Mouse (Mus musculus) MEL (cell line): ENCODE data around the gene Vamp8. TPM values are rescaled to one million over a fixed set of nuclear protein-coding genes. Genes with fewer than 3 reads are reported as not detected.

ENCODE experiments used
- DNase-seq: peaks from one replicate; pipeline ENCODE4 v3.0.0; 2011; ENCODE audit warnings: low read depth, low spot score
- H3K27ac ChIP-seq: 2 replicates; pipeline ENCODE4 v1.5.1; 2012; ENCODE audit warnings: low read depth, mild to moderate bottlenecking, control low read depth, low read length, moderate library complexity; ENCODE audit not compliant: control insufficient read depth
- H3K27me3 ChIP-seq, 2 experiments: fragments of 150-350 bp in 1 of 2; sonication (generic) in 1 of 2; 2 replicates each; pipeline ENCODE4 v1.6.1; 2012; ENCODE audit warnings: low read length in 2 of 2, mild to moderate bottlenecking in 2 of 2, improper control_type of control experiment in 1 of 2, moderate library complexity in 1 of 2; ENCODE audit not compliant: insufficient read depth in 2 of 2, control insufficient read depth in 1 of 2
- H3K36me3 ChIP-seq, 2 experiments: 2 replicates each; pipeline ENCODE4 v1.6.1; 2012 to 2014; ENCODE audit warnings: low read length in 2 of 2, improper control_type of control experiment in 1 of 2, inconsistent platforms in 1 of 2, mild to moderate bottlenecking in 1 of 2; ENCODE audit not compliant: insufficient read depth in 2 of 2, control insufficient read depth in 1 of 2
- H3K4me1 ChIP-seq, 2 experiments: fragments of 150-350 bp in 1 of 2; sonication (generic) in 1 of 2; 2 replicates each; pipeline ENCODE4 v1.6.1; 2012; ENCODE audit warnings: low read length in 2 of 2, improper control_type of control experiment in 1 of 2, mild to moderate bottlenecking in 1 of 2; ENCODE audit not compliant: insufficient read depth in 2 of 2, control insufficient read depth in 1 of 2
- H3K4me3 ChIP-seq, 2 experiments: fragments of 150-350 bp in 1 of 2; sonication (generic) in 1 of 2; 2 replicates each; pipeline ENCODE4 v1.5.1; 2012; ENCODE audit warnings: low read depth in 2 of 2, low read length in 2 of 2, mild to moderate bottlenecking in 2 of 2, moderate library complexity in 2 of 2, control low read depth in 1 of 2, improper control_type of control experiment in 1 of 2; ENCODE audit not compliant: control insufficient read depth in 1 of 2, insufficient read depth in 1 of 2
- H3K79me2 ChIP-seq: 2 replicates; pipeline ENCODE4 v1.6.1; 2012; ENCODE audit warnings: mild to moderate bottlenecking, low read length, moderate library complexity; ENCODE audit not compliant: control insufficient read depth, poor library complexity, insufficient read depth
- H3K9ac ChIP-seq: 2 replicates; pipeline ENCODE4 v1.6.1; 2012; ENCODE audit warnings: low read depth, mild to moderate bottlenecking, control low read depth, low read length, moderate library complexity; ENCODE audit not compliant: control insufficient read depth, poor library complexity, severe bottlenecking
- H3K9me3 ChIP-seq: fragments of 150-350 bp; sonication (generic); replicated peaks from 2 replicates; pipeline ENCODE4 v1.6.1; 2012; ENCODE audit warnings: mild to moderate bottlenecking, low read length, improper control_type of control experiment, moderate library complexity; ENCODE audit not compliant: insufficient read depth
- CHD1 ChIP-seq: IDR thresholded peaks from 2 replicates; pipeline ENCODE4 v1.6.1; 2012; ENCODE audit warnings: low read depth, mild to moderate bottlenecking, inconsistent platforms, low read length, improper control_type of control experiment
- E2F4 ChIP-seq: IDR thresholded peaks from 2 replicates; pipeline ENCODE4 v1.6.1; 2011; ENCODE audit warnings: low read depth, low read length, improper control_type of control experiment, borderline replicate concordance
- ELF1 ChIP-seq: IDR thresholded peaks from 2 replicates; pipeline ENCODE4 v1.6.1; 2014; ENCODE audit warnings: low read depth, mild to moderate bottlenecking, inconsistent platforms, low read length, improper control_type of control experiment, moderate library complexity
- EP300 ChIP-seq, 2 experiments: IDR thresholded peaks; 2 replicates each; pipeline ENCODE4 v1.6.1; 2011; ENCODE audit warnings: improper control_type of control experiment in 2 of 2, low read length in 2 of 2, low read depth in 1 of 2, mild to moderate bottlenecking in 1 of 2
- ETS1 ChIP-seq: IDR thresholded peaks from 2 replicates; pipeline ENCODE4 v1.6.1; 2012; ENCODE audit warnings: low read depth, mild to moderate bottlenecking, inconsistent platforms, low read length, improper control_type of control experiment, moderate library complexity
- MAFK ChIP-seq: IDR thresholded peaks from 2 replicates; pipeline ENCODE4 v1.6.1; 2011; ENCODE audit warnings: low read depth, mild to moderate bottlenecking, low read length, improper control_type of control experiment, borderline replicate concordance
- MAZ ChIP-seq: IDR thresholded peaks from 2 replicates; pipeline ENCODE4 v1.6.1; 2012; ENCODE audit warnings: low read depth, mild to moderate bottlenecking, inconsistent platforms, low read length, improper control_type of control experiment
- MXI1 ChIP-seq: IDR thresholded peaks from 2 replicates; pipeline ENCODE4 v1.6.1; 2011; ENCODE audit warnings: mild to moderate bottlenecking, low read depth, low read length, improper control_type of control experiment
- NRF1 ChIP-seq: IDR thresholded peaks from 2 replicates; pipeline ENCODE4 v1.6.1; 2014; ENCODE audit warnings: low read depth, mild to moderate bottlenecking, inconsistent platforms, low read length, improper control_type of control experiment, moderate library complexity; ENCODE audit not compliant: poor library complexity, insufficient read depth, severe bottlenecking
- POLR2A ChIP-seq, 2 experiments: IDR thresholded peaks; 2 replicates each; pipeline ENCODE4 v1.6.1; 2011 to 2012; ENCODE audit warnings: low read length in 2 of 2, mild to moderate bottlenecking in 2 of 2, control low read depth in 1 of 2, improper control_type of control experiment in 1 of 2, low read depth in 1 of 2, moderate library complexity in 1 of 2; ENCODE audit not compliant: control insufficient read depth in 1 of 2, insufficient read depth in 1 of 2, poor library complexity in 1 of 2
- POLR2AphosphoS2 ChIP-seq: IDR thresholded peaks from 2 replicates; pipeline ENCODE4 v1.6.1; 2011; ENCODE audit warnings: low read length, improper control_type of control experiment
- POLR2AphosphoS5 ChIP-seq: IDR thresholded peaks from 2 replicates; pipeline ENCODE4 v1.6.1; 2012; ENCODE audit warnings: low read depth, borderline replicate concordance, mild to moderate bottlenecking, inconsistent platforms, low read length, moderate library complexity, mixed read lengths
- SIN3A ChIP-seq: IDR thresholded peaks from 2 replicates; pipeline ENCODE4 v1.6.1; 2012; ENCODE audit warnings: low read length, improper control_type of control experiment, inconsistent platforms
- TAL1 ChIP-seq: IDR thresholded peaks from 2 replicates; pipeline ENCODE4 v1.6.1; 2012; ENCODE audit warnings: mild to moderate bottlenecking, inconsistent platforms, low read length, moderate library complexity, mixed read lengths
- TBP ChIP-seq: IDR thresholded peaks from 2 replicates; pipeline ENCODE4 v1.8.0; 2011; ENCODE audit warnings: low read depth, low read length, improper control_type of control experiment
- UBTF ChIP-seq: IDR thresholded peaks from 2 replicates; pipeline ENCODE4 v1.6.1; 2012; ENCODE audit warnings: low read depth, mild to moderate bottlenecking, inconsistent platforms, low read length, improper control_type of control experiment, moderate library complexity, borderline replicate concordance; ENCODE audit not compliant: insufficient read depth
- USF1 ChIP-seq: IDR thresholded peaks from 2 replicates; pipeline ENCODE4 v1.6.1; 2014; ENCODE audit warnings: low read depth, mild to moderate bottlenecking, inconsistent platforms, low read length, improper control_type of control experiment, moderate library complexity
- ZNF384 ChIP-seq: IDR thresholded peaks from 2 replicates; pipeline ENCODE4 v1.6.1; 2012; ENCODE audit warnings: low read depth, mild to moderate bottlenecking, inconsistent platforms, low read length, improper control_type of control experiment
- polyA plus RNA-seq, 2 experiments: library from polyadenylated mRNA; stranded (reverse) in 1 of 2; unstranded in 1 of 2; fragments of >175 nt in 1 of 2; fragments of >200 nt in 1 of 2; gene quantifications; 2 replicates each; pipeline versions ENCODE4 v1.2.1 to v1.2.4; 2012; ENCODE audit warnings: low replicate concordance in 2 of 2, low read depth in 1 of 2; ENCODE audit not compliant: insufficient read length in 2 of 2, insufficient read depth in 1 of 2, missing spikeins in 1 of 2
- total RNA-seq: library from RNA; depleted of rRNA; stranded (reverse); fragments of 300-350 nt; gene quantifications from 2 replicates; pipeline ENCODE4 v1.2.3, GENCODE M21; 2012

Gene Vamp8
- total and polyA plus RNA-seq, 3 experiments = 164 to 179 TPM; not detected in 1

- H3K27ac ChIP-seq = no peak overlapping the region
- H3K36me3 ChIP-seq = peaks cover 0 to 9% of the 10 kb centered on the region in 2 experiments; a peak in 2 of 4 replicates
Observed at GRCm38 (mm10) chr6:72399967-72400366, 9.5 kb upstream of the Vamp8 start.

GRCm38 (mm10) chr6:72396837-72397251 lies 6.3 kb upstream of the Vamp8 start:
- no peaks in the 10 kb centered on the region for H3K9me3 ChIP-seq
- no peak overlapping the region for H3K9ac ChIP-seq
- TF ChIP-seq POLR2AphosphoS5 (no peak), EP300 (IDR thresholded peaks at IDR 0.05; ENCODE audit: low read depth in 1 of 2, low read length in 2 of 2) (no peak), POLR2AphosphoS2 (peak; percentile 65; the same call in 1 of the 2 replicates), NRF1 (no peak), UBTF (no peak), CHD1 (no peak)
- H3K79me2 ChIP-seq = peaks cover 15% of the 10 kb centered on the region
- peaks cover 0 to 15% of the 10 kb centered on the region in 2 experiments; a peak in 2 of 4 replicates for H3K36me3 ChIP-seq
- H3K27ac ChIP-seq = no peak overlapping the region
- peaks cover 0 to 24% of the 10 kb centered on the region in 2 experiments; a peak in 2 of 4 replicates for H3K4me1 ChIP-seq
- no peak overlapping the region for H3K4me3 ChIP-seq
- no peaks in the 10 kb centered on the region for H3K27me3 ChIP-seq
- peak; percentile 15 for DNase-seq

More at GRCm38 (mm10) chr6:72399967-72400366, 9.5 kb upstream of the Vamp8 start:
- Histone ChIP-seq H3K4me3 (no peak overlapping the region), H3K9me3 (no peaks in the 10 kb centered on the region), H3K9ac (no peak overlapping the region), H3K79me2 (no peaks in the 10 kb centered on the region), H3K27me3 (no peaks in the 10 kb centered on the region), H3K4me1 (peaks cover 2 to 22% of the 10 kb centered on the region in 2 experiments; a peak in 3 of 4 replicates)
- no peak; a peak in 2 of 4 replicates for TF ChIP-seq POLR2A (IDR thresholded peaks at IDR 0.05; ENCODE audit: control insufficient read depth in 1 of 2, insufficient read depth in 1 of 2, low read depth in 1 of 2, low read length in 2 of 2, poor library complexity in 1 of 2)
- TF ChIP-seq ZNF384 = no peak
- TF ChIP-seq E2F4 = no peak
- no peak for TF ChIP-seq SIN3A
- no peak for TF ChIP-seq ELF1
- no peak for TF ChIP-seq TBP
- TF ChIP-seq CHD1 = no peak
- TF ChIP-seq MAFK = no peak
- TF ChIP-seq ETS1 = no peak
- no peak for TF ChIP-seq USF1
- TF ChIP-seq TAL1 = no peak
- TF ChIP-seq POLR2AphosphoS5 = no peak
- TF ChIP-seq MXI1 = no peak
- TF ChIP-seq MAZ = no peak
- peak; percentile 12 for DNase-seq
